Mouse (Mus musculus) heart, embryonic 15.5 days (tissue): ENCODE measurements around the gene Chd1l. TPM values are rescaled to one million over a fixed set of nuclear protein-coding genes. Genes with fewer than 3 reads are reported as not detected.

ENCODE experiments used
- ATAC-seq: fragments of 200-750 bp; cut with Nextera tagmentation; replicated peaks from 2 replicates; pipeline ENCODE4 v1.8.0; 2017; ENCODE audit warnings: low read depth, moderate TSS enrichment; ENCODE audit not compliant: insufficient number of reproducible peaks, insufficient read depth, low FRiP score
- H3K27ac ChIP-seq: fragments of 300-500 bp; sonication (generic); 2 replicates; pipeline ENCODE4 v1.5.1; 2015; ENCODE audit warnings: mild to moderate bottlenecking, inconsistent platforms
- H3K27me3 ChIP-seq: fragments of 300-500 bp; sonication (generic); 2 replicates; pipeline ENCODE4 v1.6.1; 2015; ENCODE audit warnings: inconsistent platforms
- H3K36me3 ChIP-seq: fragments of 300-500 bp; sonication (generic); 2 replicates; pipeline ENCODE4 v1.6.1; 2015; ENCODE audit warnings: mild to moderate bottlenecking, inconsistent platforms
- H3K4me1 ChIP-seq: fragments of 300-500 bp; sonication (generic); replicated peaks from 2 replicates; pipeline ENCODE4 v1.6.1; 2015; ENCODE audit warnings: inconsistent platforms
- H3K4me2 ChIP-seq: fragments of 300-500 bp; sonication (generic); 2 replicates; pipeline ENCODE4 v1.6.1; 2015; ENCODE audit warnings: inconsistent platforms, mild to moderate bottlenecking, moderate library complexity
- H3K4me3 ChIP-seq: fragments of 300-500 bp; sonication (generic); 2 replicates; pipeline ENCODE4 v1.5.1; 2015; ENCODE audit warnings: mild to moderate bottlenecking, inconsistent platforms
- H3K9ac ChIP-seq: fragments of 300-500 bp; sonication (generic); 2 replicates; pipeline ENCODE4 v1.6.1; 2015; ENCODE audit warnings: mild to moderate bottlenecking, inconsistent platforms
- H3K9me3 ChIP-seq: fragments of 300-500 bp; sonication (generic); replicated peaks from 2 replicates; pipeline ENCODE4 v1.6.1; 2016; ENCODE audit warnings: inconsistent platforms
- WGBS: fragments of 180-500 bp; shearing (Covaris S2); methylation state at CpG from one replicate; pipeline ENCODE4 v1.1.7; 2015; ENCODE audit warnings: mixed read lengths; 5-methylcytosine and 5-hydroxymethylcytosine counted together
- polyA plus RNA-seq: library from polyadenylated mRNA; unstranded; fragments of >200 nt; fragmentation: Nextera tagmentation; extraction: Ambion mirVana; gene quantifications from 2 replicates; pipeline ENCODE4 v1.2.1, GENCODE M21; 2015

The Chd1l gene
- polyA plus RNA-seq, 1 experiment from 2014 or later, result 12.8 TPM

GRCm38 (mm10) chr3:97587656-97588055 lies 22.3 kb downstream of the Chd1l start:
- peaks cover 35% of the 10 kb centered on the region; the same call in 1 of the 2 replicates for H3K36me3 ChIP-seq
- no peaks in the 10 kb centered on the region for H3K9me3 ChIP-seq
- no peak for ATAC-seq
- 78% methylated on average over 9 of the region's 9 CpGs for WGBS
- H3K27me3 ChIP-seq, result no peaks in the 10 kb centered on the region
- no peak overlapping the region for H3K4me2 ChIP-seq
- H3K4me3 ChIP-seq, result no peak overlapping the region
- no peaks in the 10 kb centered on the region for H3K4me1 ChIP-seq
- H3K9ac ChIP-seq, result no peak overlapping the region
- no peak overlapping the region for H3K27ac ChIP-seq

- H3K4me3 ChIP-seq, result no peak overlapping the region
- H3K9me3 ChIP-seq, result no peaks in the 10 kb centered on the region
- H3K27me3 ChIP-seq, result no peaks in the 10 kb centered on the region
- 64% methylated on average over 18 of the region's 18 CpGs for WGBS
- no peak overlapping the region for H3K4me2 ChIP-seq
- ATAC-seq, result 0 out of 2 replicates have a peak, but pooled peaks have one; percentile 60
- H3K4me1 ChIP-seq, result no peaks in the 10 kb centered on the region
- H3K9ac ChIP-seq, result no peak overlapping the region
- H3K27ac ChIP-seq, result no peak overlapping the region
- H3K36me3 ChIP-seq, result peaks cover 43% of the 10 kb centered on the region; the same call in 1 of the 2 replicates
Observed at GRCm38 (mm10) chr3:97585383-97586160, 24.4 kb downstream of the Chd1l start.

- no peaks in the 10 kb centered on the region for H3K9me3 ChIP-seq
- H3K4me1 ChIP-seq, result no peaks in the 10 kb centered on the region
- no peak overlapping the region for H3K9ac ChIP-seq
- H3K27ac ChIP-seq, result no peak overlapping the region
- WGBS, result 87% methylated on average over 9 of the region's 9 CpGs
- peaks cover 6% of the 10 kb centered on the region; the same call in 1 of the 2 replicates for H3K36me3 ChIP-seq
- no peak for ATAC-seq
- no peak overlapping the region for H3K4me3 ChIP-seq
- no peak overlapping the region for H3K4me2 ChIP-seq
- H3K27me3 ChIP-seq, result no peaks in the 10 kb centered on the region
Observed at GRCm38 (mm10) chr3:97573807-97574206, 36.2 kb downstream of the Chd1l start.

GRCm38 (mm10) chr3:97564588-97564987 lies 45.4 kb downstream of the Chd1l start:
- no peak overlapping the region for H3K27ac ChIP-seq
- WGBS, result 65% methylated on average over 5 of the region's 5 CpGs

GRCm38 (mm10) chr3:97558554-97558953 lies 51.4 kb downstream of the Chd1l start:
- no peak overlapping the region for H3K9ac ChIP-seq
- 86% methylated on average over 5 of the region's 5 CpGs for WGBS
- peaks cover 7% of the 10 kb centered on the region; the same call in 1 of the 2 replicates for H3K36me3 ChIP-seq
- no peak overlapping the region for H3K4me3 ChIP-seq
- no peak for ATAC-seq
- no peaks in the 10 kb centered on the region for H3K4me1 ChIP-seq
- no peak overlapping the region for H3K4me2 ChIP-seq
- H3K9me3 ChIP-seq, result no peaks in the 10 kb centered on the region
- no peak overlapping the region for H3K27ac ChIP-seq
- H3K27me3 ChIP-seq, result no peaks in the 10 kb centered on the region

More at GRCm38 (mm10) chr3:97564588-97564987, 45.4 kb downstream of the Chd1l start:
- H3K36me3 ChIP-seq, result peaks cover 12% of the 10 kb centered on the region; the same call in 1 of the 2 replicates
- H3K4me2 ChIP-seq, result no peak overlapping the region
- H3K4me1 ChIP-seq, result no peaks in the 10 kb centered on the region
- no peak for ATAC-seq
- H3K27me3 ChIP-seq, result no peaks in the 10 kb centered on the region
- no peak overlapping the region for H3K4me3 ChIP-seq
- no peaks in the 10 kb centered on the region for H3K9me3 ChIP-seq
- H3K9ac ChIP-seq, result no peak overlapping the region

GRCm38 (mm10) chr3:97546205-97546604 lies 63.8 kb downstream of the Chd1l start:
- ATAC-seq, result no peak
- Histone ChIP-seq H3K27me3 (no peaks in the 10 kb centered on the region), H3K36me3 (no peaks in the 10 kb centered on the region), H3K4me2 (no peak overlapping the region), H3K27ac (no peak overlapping the region), H3K9ac (no peak overlapping the region), H3K9me3 (no peaks in the 10 kb centered on the region), H3K4me1 (no peaks in the 10 kb centered on the region), H3K4me3 (no peak overlapping the region)
- 57% methylated on average over 8 of the region's 8 CpGs for WGBS

- no peak overlapping the region for H3K4me2 ChIP-seq
- no peaks in the 10 kb centered on the region for H3K27me3 ChIP-seq
- H3K4me3 ChIP-seq, result no peak overlapping the region
- ATAC-seq, result no peak
- 24% methylated on average over 1 of the region's 1 CpGs for WGBS
- no peak overlapping the region for H3K9ac ChIP-seq
- no peaks in the 10 kb centered on the region for H3K9me3 ChIP-seq
- no peak overlapping the region for H3K27ac ChIP-seq
- no peaks in the 10 kb centered on the region for H3K4me1 ChIP-seq
- no peaks in the 10 kb centered on the region for H3K36me3 ChIP-seq
Observed at GRCm38 (mm10) chr3:97540171-97540570, 69.8 kb downstream of the Chd1l start.

- no peaks in the 10 kb centered on the region for H3K36me3 ChIP-seq
- H3K4me3 ChIP-seq, result no peak overlapping the region
- no peak overlapping the region for H3K9ac ChIP-seq
- 40% methylated on average over 1 of the region's 1 CpGs for WGBS
- H3K27me3 ChIP-seq, result no peaks in the 10 kb centered on the region
- H3K9me3 ChIP-seq, result no peaks in the 10 kb centered on the region
- no peak for ATAC-seq
- H3K4me1 ChIP-seq, result no peaks in the 10 kb centered on the region
- H3K4me2 ChIP-seq, result no peak overlapping the region
- no peak overlapping the region for H3K27ac ChIP-seq
Observed at GRCm38 (mm10) chr3:97538634-97539033, 71.4 kb downstream of the Chd1l start.

GRCm38 (mm10) chr3:97537006-97537405 lies 73.0 kb downstream of the Chd1l start:
- Histone ChIP-seq H3K27ac (no peak overlapping the region), H3K9me3 (no peaks in the 10 kb centered on the region), H3K4me1 (no peaks in the 10 kb centered on the region), H3K9ac (no peak overlapping the region), H3K36me3 (no peaks in the 10 kb centered on the region), H3K4me3 (no peak overlapping the region), H3K4me2 (no peak overlapping the region), H3K27me3 (no peaks in the 10 kb centered on the region)
- 83% methylated on average over 2 of the region's 2 CpGs for WGBS
- ATAC-seq, result no peak

- no peak for ATAC-seq
- H3K4me1 ChIP-seq, result no peaks in the 10 kb centered on the region
- H3K4me2 ChIP-seq, result no peak overlapping the region
- no peak overlapping the region for H3K4me3 ChIP-seq
- no peaks in the 10 kb centered on the region for H3K9me3 ChIP-seq
- WGBS, result 82% methylated on average over 5 of the region's 5 CpGs
- H3K9ac ChIP-seq, result no peak overlapping the region
- no peaks in the 10 kb centered on the region for H3K36me3 ChIP-seq
- no peaks in the 10 kb centered on the region for H3K27me3 ChIP-seq
- H3K27ac ChIP-seq, result no peak overlapping the region
Observed at GRCm38 (mm10) chr3:97535660-97536059, 74.3 kb downstream of the Chd1l start.

GRCm38 (mm10) chr3:97525458-97525857 lies 84.5 kb downstream of the Chd1l start:
- H3K27me3 ChIP-seq, result no peaks in the 10 kb centered on the region
- H3K9ac ChIP-seq, result no peak overlapping the region
- H3K36me3 ChIP-seq, result no peaks in the 10 kb centered on the region
- no peak overlapping the region for H3K4me2 ChIP-seq
- H3K9me3 ChIP-seq, result no peaks in the 10 kb centered on the region
- H3K27ac ChIP-seq, result no peak overlapping the region
- ATAC-seq, result no peak
- WGBS, result 79% methylated on average over 8 of the region's 8 CpGs
- H3K4me3 ChIP-seq, result no peak overlapping the region
- H3K4me1 ChIP-seq, result no peaks in the 10 kb centered on the region

GRCm38 (mm10) chr3:97524835-97525234 lies 85.2 kb downstream of the Chd1l start:
- Histone ChIP-seq H3K4me3 (no peak overlapping the region), H3K4me2 (no peak overlapping the region)

More at GRCm38 (mm10) chr3:97524835-97525234, 85.2 kb downstream of the Chd1l start:
- Histone ChIP-seq H3K36me3 (no peaks in the 10 kb centered on the region), H3K9ac (no peak overlapping the region), H3K27me3 (no peaks in the 10 kb centered on the region), H3K9me3 (no peaks in the 10 kb centered on the region), H3K4me1 (no peaks in the 10 kb centered on the region), H3K27ac (no peak overlapping the region)
- WGBS, result 85% methylated on average over 5 of the region's 5 CpGs
- no peak for ATAC-seq
